Mouse (Mus musculus): ENCODE measurements around the gene Sirt3. TPM values are rescaled to one million over a fixed set of nuclear protein-coding genes. Genes with fewer than 3 reads are reported as not detected.
A peak's percentile ranks its signal among the peaks of the same experiment; 100 is the strongest.
"Not testable (repeated sequence)": the region's sequence is repeated elsewhere in the genome, so short reads cannot be mapped to it uniquely, and the experiment has no call there.

The Sirt3 gene
- total RNA-seq, 2 experiments from 2014 or later = 22.5 to 25.5 TPM

GRCm38 (mm10) chr7:140899121-140899520, 17.0 kb upstream of the Sirt3 start:
- peak; percentile 15 for DNase-seq (ENCODE audit: low spot score)

- DNase-seq (ENCODE audit: low spot score) = peak; percentile 7
These were observed 15.8 kb upstream of the Sirt3 start for GRCm38 (mm10) chr7:140897863-140898262.

- no peak for DNase-seq (ENCODE audit: low spot score)
These were observed 12.5 kb upstream of the Sirt3 start for GRCm38 (mm10) chr7:140894611-140895010.

GRCm38 (mm10) chr7:140894031-140894430, 11.9 kb upstream of the Sirt3 start:
- no peak for DNase-seq (ENCODE audit: low spot score)

- not testable (repeated sequence) for DNase-seq (ENCODE audit: low spot score)
These were observed 8.5 kb upstream of the Sirt3 start for GRCm38 (mm10) chr7:140890636-140891035.

GRCm38 (mm10) chr7:140882469-140882803, 327 bp upstream of the Sirt3 start:
- DNase-seq (ENCODE audit: low spot score) = no peak

GRCm38 (mm10) chr7:140880865-140881515, 1.1 kb downstream of the Sirt3 start:
- DNase-seq (ENCODE audit: low spot score) = no peak

GRCm38 (mm10) chr7:140880419-140880818, 1.7 kb downstream of the Sirt3 start:
- no peak for DNase-seq (ENCODE audit: low spot score)

- DNase-seq (ENCODE audit: low spot score) = no peak
These were observed 2.8 kb downstream of the Sirt3 start for GRCm38 (mm10) chr7:140879355-140879754.

- DNase-seq (ENCODE audit: low spot score) = no peak
These were observed 4.7 kb downstream of the Sirt3 start for GRCm38 (mm10) chr7:140877364-140877763.

GRCm38 (mm10) chr7:140874224-140874623, 7.9 kb downstream of the Sirt3 start:
- no peak for DNase-seq (ENCODE audit: low spot score)

- DNase-seq (ENCODE audit: low spot score) = no peak
These were observed 17.3 kb downstream of the Sirt3 start for GRCm38 (mm10) chr7:140864761-140865160.

GRCm38 (mm10) chr7:140860728-140861127, 21.4 kb downstream of the Sirt3 start:
- no peak for DNase-seq (ENCODE audit: low spot score)

GRCm38 (mm10) chr7:140859997-140860396, 22.1 kb downstream of the Sirt3 start:
- DNase-seq (ENCODE audit: low spot score) = no peak

GRCm38 (mm10) chr7:140858746-140859145, 23.4 kb downstream of the Sirt3 start:
- DNase-seq (ENCODE audit: low spot score) = no peak

- no peak for DNase-seq (ENCODE audit: low spot score)
These were observed 24.3 kb downstream of the Sirt3 start, which contains the start of gene Bet1l for GRCm38 (mm10) chr7:140857550-140858505. Bet1l (minus strand) TSS chr7:140857577.

GRCm38 (mm10) chr7:140856785-140857549, 25.1 kb downstream of the Sirt3 start, which contains the start of gene Ric8a:
Ric8a (plus strand) TSS chr7:140856957.
- peak; percentile 92 for DNase-seq (ENCODE audit: low spot score)

GRCm38 (mm10) chr7:140855860-140856784, 26.0 kb downstream of the Sirt3 start, which contains the start of gene Gm45785:
Gm45785 (minus strand) TSS chr7:140856331.
- peak; percentile 91 for DNase-seq (ENCODE audit: low spot score)

- no peak for DNase-seq (ENCODE audit: low spot score)
These were observed 26.9 kb downstream of the Sirt3 start for GRCm38 (mm10) chr7:140855181-140855580.

- no peak for DNase-seq (ENCODE audit: low spot score)
These were observed 27.6 kb downstream of the Sirt3 start for GRCm38 (mm10) chr7:140854483-140854882.
